Mouse (Mus musculus) 3T3-L1 (cell line): ENCODE measurements at regions not wholly inside any gene's neighbourhood (a gene's known extent, or its start where the extent isn't known, plus 50 kb on each side); places are given as distances from the start of the nearest gene placed in this dataset.

Experiments
- DNase-seq: peaks from one replicate; pipeline ENCODE4 v3.0.0-alpha.2; 2015; ENCODE audit warnings: low read depth, low spot score

- peak; percentile 51 for DNase-seq
These were observed 133.6 kb downstream of the Papss1 start for GRCm38 (mm10) chr3:131698070-131698750.

- DNase-seq = peak; percentile 77
These were observed 138.6 kb downstream of the Papss1 start for GRCm38 (mm10) chr3:131703134-131703533.

DNA sequence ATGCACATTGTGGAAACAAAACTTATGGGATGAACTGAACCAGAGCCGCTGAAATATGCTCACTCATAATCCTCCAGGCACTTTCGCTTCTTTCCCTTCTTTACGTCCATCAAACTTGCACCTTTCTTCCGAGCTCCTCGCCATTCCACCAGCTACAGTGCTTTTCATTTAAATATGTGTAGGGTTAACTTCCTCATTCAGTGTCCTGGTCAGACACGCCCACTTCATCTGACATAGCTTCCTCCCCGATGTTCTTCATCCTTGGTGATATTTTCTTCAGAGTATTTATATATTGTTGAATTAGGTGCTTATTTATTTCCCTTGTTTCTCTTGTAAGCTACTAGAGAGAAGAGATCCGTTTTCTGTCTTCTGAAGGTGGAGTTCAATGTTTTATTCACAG lies 149.0 kb downstream of the Papss1 start:
- DNase-seq = no peak

DNA sequence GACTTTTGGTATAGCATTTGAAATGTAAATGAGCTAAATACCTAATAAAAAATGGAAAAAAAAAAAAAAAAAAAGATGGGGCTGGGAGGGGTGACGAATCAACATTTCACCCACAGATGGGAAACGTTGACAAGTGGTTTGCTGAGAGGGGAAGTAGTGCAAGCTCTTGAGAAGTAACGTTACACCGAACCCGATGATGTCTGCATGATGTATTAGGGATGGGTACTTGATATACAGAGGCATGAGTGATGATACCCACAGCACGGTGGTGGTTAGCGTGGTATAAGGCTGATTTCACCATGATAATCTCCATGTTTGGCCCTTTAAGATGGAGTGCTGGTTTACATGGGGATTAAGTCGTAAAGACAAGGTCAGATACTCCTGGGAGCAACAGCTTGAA lies 154.2 kb downstream of the Papss1 start:
- no peak for DNase-seq

DNA sequence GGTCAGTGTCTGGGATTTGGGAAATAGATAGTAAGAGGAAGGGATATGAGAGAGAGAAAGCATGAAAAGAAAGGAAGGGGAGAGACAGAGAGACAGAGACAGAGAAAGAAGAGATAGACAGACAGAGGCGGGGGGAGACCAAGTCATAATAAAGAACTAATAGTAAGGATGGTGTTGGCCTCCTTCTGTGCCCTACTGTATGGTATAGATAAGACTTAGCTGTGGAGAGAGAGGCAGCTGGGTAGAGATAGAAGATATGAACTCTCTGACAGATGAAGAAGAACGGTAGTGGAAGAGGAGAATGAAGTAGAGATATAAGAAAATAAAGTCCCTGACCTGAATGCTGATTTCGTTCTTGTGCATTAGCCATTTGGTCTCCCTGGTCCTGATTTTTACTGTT lies 164.1 kb downstream of the Papss1 start:
- DNase-seq = no peak

DNA sequence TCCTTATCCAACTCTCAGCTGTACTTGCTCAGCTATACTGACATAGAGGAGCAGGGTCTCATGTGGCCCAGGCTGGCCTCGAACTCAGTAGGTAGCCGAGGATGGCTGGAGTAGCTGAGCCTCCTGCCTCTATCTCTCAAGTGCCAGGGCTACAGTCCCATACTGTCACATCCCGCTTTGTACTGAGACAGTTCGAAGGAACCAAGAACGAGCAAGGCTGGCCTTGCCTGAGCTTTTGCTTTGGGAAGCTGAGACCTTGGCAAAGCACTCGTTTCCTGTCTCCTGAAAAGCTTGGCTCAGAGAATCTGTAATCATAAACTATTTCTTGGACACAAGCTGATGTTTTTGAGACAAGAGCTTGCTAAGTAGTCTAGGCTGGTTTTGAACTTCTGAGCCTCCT lies 169.7 kb downstream of the Papss1 start:
- DNase-seq = no peak

DNA sequence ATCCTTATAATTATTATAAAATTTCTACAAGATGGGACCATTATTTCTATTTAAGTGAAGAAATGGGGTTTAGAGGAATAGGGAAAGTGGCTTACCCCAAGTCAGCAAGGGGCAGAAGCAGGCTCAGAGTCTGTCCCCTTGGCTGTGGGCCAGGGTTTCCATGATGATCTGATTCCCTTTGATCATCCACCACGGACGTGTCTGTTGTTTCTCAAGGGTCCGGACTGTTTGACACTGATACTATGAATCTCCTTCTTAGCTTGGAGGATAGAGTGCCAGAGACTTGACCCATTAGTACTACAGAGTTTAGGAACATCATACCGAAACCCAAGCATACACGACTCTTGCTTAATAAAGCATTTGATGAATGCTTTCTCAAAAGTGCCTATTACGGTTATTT lies 172.9 kb downstream of the Papss1 start:
- no peak for DNase-seq

DNA sequence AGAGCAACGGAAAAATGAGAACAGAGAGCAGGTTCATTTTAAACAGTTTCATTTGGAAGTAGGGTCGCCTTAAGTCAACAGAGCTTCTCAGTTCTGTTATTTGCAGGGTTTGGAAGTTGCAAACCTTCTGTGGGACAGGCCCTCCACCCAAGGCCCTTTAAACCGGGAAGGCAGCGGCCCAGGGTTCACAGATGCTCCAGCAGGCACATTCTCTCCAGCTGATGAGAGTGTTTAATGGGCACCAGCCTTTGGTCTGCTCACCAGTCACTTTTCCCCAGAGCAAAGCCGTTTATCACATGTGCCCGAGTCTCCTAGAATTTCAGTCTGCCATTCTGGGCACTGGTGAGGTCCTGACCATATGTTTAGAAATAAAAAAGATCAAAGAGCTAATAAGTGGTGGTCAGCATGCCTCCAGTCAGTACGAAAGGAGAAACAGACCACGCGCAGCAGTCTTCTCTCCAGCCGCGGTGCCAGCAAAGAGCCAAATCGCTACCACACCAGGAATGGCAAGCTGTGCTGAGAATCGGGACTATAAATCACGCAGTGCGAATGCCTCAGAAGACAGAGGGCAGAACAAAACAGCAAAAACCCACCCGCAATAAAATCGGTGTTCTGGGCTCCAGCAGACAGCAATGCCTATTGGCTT lies 173.5 kb downstream of the Papss1 start:
- DNase-seq = no peak

GRCm38 (mm10) chr3:131755537-131755936 lies 191.0 kb downstream of the Papss1 start:
- no peak for DNase-seq

GRCm38 (mm10) chr3:131756126-131756525 lies 191.6 kb downstream of the Papss1 start:
- no peak for DNase-seq

DNA sequence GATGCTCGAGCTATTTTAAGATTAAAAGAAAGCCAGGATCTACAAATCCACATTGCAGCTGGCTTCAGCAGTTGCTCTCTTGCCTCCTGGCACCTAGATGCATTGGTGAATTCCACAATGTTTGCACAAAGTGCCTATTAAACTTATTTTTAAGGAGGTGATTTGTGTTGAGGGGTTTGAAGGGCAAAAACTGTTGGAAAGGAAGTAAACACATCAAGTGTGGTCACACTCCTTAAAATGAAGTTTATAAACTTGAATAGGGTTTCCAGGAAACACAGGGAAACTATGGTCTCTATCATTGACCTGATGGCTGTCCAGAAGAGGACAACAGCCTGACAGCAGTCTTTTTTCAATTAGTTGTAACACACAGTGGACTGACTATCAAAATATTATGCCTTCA lies 205.4 kb downstream of the Papss1 start:
- DNase-seq = no peak

GRCm38 (mm10) chr3:131770486-131770885 lies 205.9 kb downstream of the Papss1 start:
- DNase-seq = no peak

GRCm38 (mm10) chr3:131771863-131772546 lies 207.4 kb downstream of the Papss1 start:
- peak; percentile 80 for DNase-seq

DNA sequence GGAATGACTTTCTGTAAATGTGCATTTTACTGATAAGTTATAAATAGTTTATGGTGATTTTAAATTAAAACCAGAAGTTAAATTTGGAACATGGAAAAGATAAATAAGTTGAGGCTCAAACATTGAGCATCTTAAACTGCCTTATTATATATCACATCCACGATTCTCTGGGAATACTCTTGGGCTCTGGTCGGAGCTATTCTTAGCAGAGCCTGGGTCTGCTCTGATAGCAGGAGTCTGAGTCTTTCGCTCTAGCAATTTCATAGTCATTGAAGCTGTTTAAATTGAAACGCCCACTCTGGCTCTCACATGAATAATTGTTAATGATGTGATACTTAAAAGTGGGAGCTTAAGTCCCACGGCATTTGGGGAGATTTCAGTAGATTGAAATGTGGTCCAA lies 208.0 kb downstream of the Papss1 start:
- no peak for DNase-seq

DNA sequence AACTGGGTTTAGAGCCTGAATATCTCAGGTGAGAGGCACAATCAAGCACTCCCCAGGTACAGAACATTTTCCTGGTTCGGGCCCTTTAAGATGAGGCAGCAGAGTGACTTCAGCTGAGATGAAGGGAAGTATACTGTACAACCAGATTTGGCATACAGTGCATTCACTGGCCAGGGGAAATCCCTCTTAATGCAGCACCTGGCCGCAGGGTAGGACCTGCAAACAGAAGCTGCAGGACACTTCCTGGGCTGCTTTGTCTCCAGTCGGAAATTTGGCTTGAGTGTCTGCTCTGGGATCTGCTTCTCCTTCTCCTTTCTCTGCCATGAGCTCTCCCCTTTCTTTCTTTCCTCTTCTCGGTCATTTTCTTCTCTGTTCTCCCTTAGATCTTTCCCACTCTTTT lies 210.9 kb downstream of the Papss1 start:
- DNase-seq = no peak

GRCm38 (mm10) chr3:131776650-131777049 lies 212.1 kb downstream of the Papss1 start:
- peak; percentile 80 for DNase-seq

DNA sequence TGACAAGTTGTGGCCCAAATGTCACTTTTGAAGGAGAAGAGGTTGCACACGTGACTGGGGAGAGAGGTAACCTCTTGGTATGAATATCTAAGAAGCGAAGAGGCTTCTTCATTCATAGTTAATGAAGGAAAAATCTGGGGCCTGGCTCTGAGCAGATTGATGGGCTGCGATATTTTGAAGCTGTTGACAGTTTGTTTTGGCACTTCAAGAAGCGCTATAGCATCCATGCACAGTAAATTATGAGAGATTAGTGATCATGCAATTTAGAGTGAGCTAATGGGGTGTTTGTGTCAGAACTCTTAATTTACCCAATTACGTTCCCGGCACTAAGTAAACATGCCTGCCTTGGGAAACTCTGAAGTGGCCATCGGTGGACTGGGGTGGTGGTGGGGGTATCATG lies 215.2 kb downstream of the Papss1 start:
- DNase-seq = no peak

- DNase-seq = peak; percentile 65
These were observed 221.0 kb downstream of the Papss1 start for GRCm38 (mm10) chr3:131785524-131785923.

- DNase-seq = no peak
These were observed 223.8 kb downstream of the Papss1 start for GRCm38 (mm10) chr3:131788321-131788720.

GRCm38 (mm10) chr3:131789177-131789576 lies 224.6 kb downstream of the Papss1 start:
- DNase-seq = no peak

GRCm38 (mm10) chr3:131794056-131794455 lies 229.5 kb downstream of the Papss1 start:
- peak; percentile 81 for DNase-seq

GRCm38 (mm10) chr3:131795108-131796005 lies 230.8 kb downstream of the Papss1 start:
- DNase-seq = no peak
